Mouse (Mus musculus) CH12.LX (cell line): ENCODE measurements around the gene Ntm. TPM values are rescaled to one million over a fixed set of nuclear protein-coding genes. Genes with fewer than 3 reads are reported as not detected.

Source experiments
- DNase-seq: peaks from one replicate; pipeline ENCODE4 v3.0.0-alpha.2; 2013; ENCODE audit errors: extremely low read depth
- H3K27ac ChIP-seq: 2 replicates; pipeline ENCODE4 v1.5.1; 2012; ENCODE audit warnings: low read depth, mild to moderate bottlenecking, control low read depth, moderate library complexity; ENCODE audit not compliant: insufficient read depth
- H3K27me3 ChIP-seq: replicated peaks from 2 replicates; pipeline ENCODE3; 2012; ENCODE audit warnings: inconsistent platforms
- H3K36me3 ChIP-seq, 2 experiments: replicated peaks in 1 of 2; 2 replicates each; pipeline versions ENCODE3 to v1.6.1; 2012; ENCODE audit warnings: inconsistent platforms in 1 of 2, low read length in 1 of 2, mild to moderate bottlenecking in 1 of 2, mixed read lengths in 1 of 2, moderate library complexity in 1 of 2; ENCODE audit not compliant: control insufficient read depth in 1 of 2, insufficient read depth in 1 of 2
- H3K4me1 ChIP-seq, 2 experiments: 2 replicates each; pipeline ENCODE4 v1.6.1; 2012; ENCODE audit warnings: inconsistent platforms in 1 of 2, moderate library complexity in 1 of 2; ENCODE audit not compliant: insufficient read depth in 2 of 2, control insufficient read depth in 1 of 2
- H3K4me2 ChIP-seq: 2 replicates; pipeline ENCODE4 v1.6.1; 2012; ENCODE audit warnings: low read depth, mild to moderate bottlenecking, control low read depth; ENCODE audit not compliant: poor library complexity, insufficient read depth, severe bottlenecking
- H3K4me3 ChIP-seq, 3 experiments: fragments of 150-350 bp in 1 of 3; sonication (generic) in 1 of 3; replicated peaks in 1 of 3; 2 replicates each; pipeline versions ENCODE3 to v1.5.1; 2011 to 2012; ENCODE audit warnings: low read depth in 2 of 3, low read length in 2 of 3, mild to moderate bottlenecking in 2 of 3, moderate library complexity in 2 of 3, control low read depth in 1 of 3, improper control_type of control experiment in 1 of 3, inconsistent platforms in 1 of 3, mixed read lengths in 1 of 3; ENCODE audit not compliant: poor library complexity in 1 of 3
- H3K79me2 ChIP-seq: replicated peaks from 2 replicates; pipeline ENCODE4 v1.6.1; 2012; ENCODE audit warnings: mild to moderate bottlenecking, moderate library complexity; ENCODE audit not compliant: control insufficient read depth, poor library complexity, insufficient read depth, severe bottlenecking; ENCODE audit errors: extremely low read depth
- H3K9ac ChIP-seq: 2 replicates; pipeline ENCODE4 v1.6.1; 2012; ENCODE audit warnings: low read depth, mild to moderate bottlenecking, control low read depth, moderate library complexity; ENCODE audit not compliant: insufficient read depth
- H3K9me3 ChIP-seq: replicated peaks from 2 replicates; pipeline ENCODE3; 2012; ENCODE audit warnings: low read length, inconsistent platforms, mixed read lengths
- BHLHE40 ChIP-seq: IDR thresholded peaks from 2 replicates; pipeline ENCODE4 v1.6.1; 2011; ENCODE audit warnings: mild to moderate bottlenecking, low read depth, low read length, improper control_type of control experiment
- ELF1 ChIP-seq: IDR thresholded peaks from 2 replicates; pipeline ENCODE4 v1.6.1; 2014; ENCODE audit warnings: low read depth, mild to moderate bottlenecking, inconsistent platforms, low read length, improper control_type of control experiment
- ETS1 ChIP-seq: conservative IDR thresholded peaks from 2 replicates; pipeline ENCODE4 v1.6.1; 2012; ENCODE audit warnings: low read depth, mild to moderate bottlenecking, inconsistent platforms, low read length, improper control_type of control experiment, moderate library complexity
- GABPA ChIP-seq: IDR thresholded peaks from 2 replicates; pipeline ENCODE4 v1.6.1; 2012; ENCODE audit warnings: low read depth, low read length, improper control_type of control experiment, inconsistent platforms; ENCODE audit not compliant: insufficient replicate concordance
- IRF4 ChIP-seq: IDR thresholded peaks from 2 replicates; pipeline ENCODE4 v1.6.1; 2014; ENCODE audit warnings: low read depth, mild to moderate bottlenecking, inconsistent platforms, low read length, improper control_type of control experiment
- JUND ChIP-seq: conservative IDR thresholded peaks from 2 replicates; pipeline ENCODE4 v1.6.1; 2011; ENCODE audit warnings: low read depth, low read length, improper control_type of control experiment
- KAT2A ChIP-seq: IDR thresholded peaks from 2 replicates; pipeline ENCODE4 v1.6.1; 2012; ENCODE audit warnings: low read length, improper control_type of control experiment, inconsistent platforms; ENCODE audit not compliant: insufficient replicate concordance
- MAFK ChIP-seq: IDR thresholded peaks from 2 replicates; pipeline ENCODE4 v1.6.1; 2011; ENCODE audit warnings: low read length, improper control_type of control experiment; ENCODE audit not compliant: insufficient replicate concordance
- MAX ChIP-seq: IDR thresholded peaks from 2 replicates; pipeline ENCODE4 v1.6.1; 2011; ENCODE audit warnings: low read length, improper control_type of control experiment
- MYC ChIP-seq: IDR thresholded peaks from 2 replicates; pipeline ENCODE4 v1.6.1; 2011; ENCODE audit warnings: low read depth, mild to moderate bottlenecking, improper control_type of control experiment, low read length
- NRF1 ChIP-seq: IDR thresholded peaks from 2 replicates; pipeline ENCODE4 v1.6.1; 2014; ENCODE audit warnings: low read depth, mild to moderate bottlenecking, inconsistent platforms, low read length, improper control_type of control experiment, moderate library complexity
- POLR2A ChIP-seq: IDR thresholded peaks from 2 replicates; pipeline ENCODE4 v1.6.1; 2011; ENCODE audit warnings: low read depth, mild to moderate bottlenecking, improper control_type of control experiment, low read length
- POLR2AphosphoS2 ChIP-seq: IDR thresholded peaks from 2 replicates; pipeline ENCODE4 v1.6.1; 2011; ENCODE audit warnings: low read depth, low read length, improper control_type of control experiment
- RAD21 ChIP-seq: IDR thresholded peaks from 2 replicates; pipeline ENCODE4 v1.6.1; 2011; ENCODE audit warnings: low read depth, mild to moderate bottlenecking, low read length, improper control_type of control experiment, moderate library complexity
- RCOR1 ChIP-seq: conservative IDR thresholded peaks from 2 replicates; pipeline ENCODE4 v1.6.1; 2012; ENCODE audit warnings: low read depth, mild to moderate bottlenecking, inconsistent platforms, low read length, improper control_type of control experiment
- SIN3A ChIP-seq: IDR thresholded peaks from 2 replicates; pipeline ENCODE4 v1.6.1; 2012; ENCODE audit warnings: low read length, improper control_type of control experiment, inconsistent platforms
- TBP ChIP-seq: conservative IDR thresholded peaks from 2 replicates; pipeline ENCODE4 v1.6.1; 2011; ENCODE audit warnings: low read depth, low read length, improper control_type of control experiment
- UBTF ChIP-seq: IDR thresholded peaks from 2 replicates; pipeline ENCODE4 v1.6.1; 2012; ENCODE audit warnings: low read depth, mild to moderate bottlenecking, inconsistent platforms, low read length, improper control_type of control experiment, moderate library complexity
- USF1 ChIP-seq: IDR thresholded peaks from 2 replicates; pipeline ENCODE4 v1.6.1; 2014; ENCODE audit warnings: low read depth, mild to moderate bottlenecking, inconsistent platforms, low read length, improper control_type of control experiment
- USF2 ChIP-seq: conservative IDR thresholded peaks from 2 replicates; pipeline ENCODE4 v1.6.1; 2011; ENCODE audit warnings: low read depth, low read length, improper control_type of control experiment
- ZC3H11A ChIP-seq: IDR thresholded peaks from 2 replicates; pipeline ENCODE4 v1.6.1; 2012; ENCODE audit warnings: low read depth, mild to moderate bottlenecking, inconsistent platforms, low read length, improper control_type of control experiment
- ZKSCAN1 ChIP-seq: IDR thresholded peaks from 2 replicates; pipeline ENCODE4 v1.6.1; 2012; ENCODE audit warnings: low read depth, inconsistent platforms, low read length, improper control_type of control experiment, borderline replicate concordance
- ZNF384 ChIP-seq: IDR thresholded peaks from 2 replicates; pipeline ENCODE4 v1.6.1; 2012; ENCODE audit warnings: low read depth, low read length, improper control_type of control experiment, inconsistent platforms
- dilution Hi-C: fragments of 300-500 bp; cut with MboI; formaldehyde crosslinking; loops from 2 replicates; pipeline ENCODE4 v1.14.3; 2020; ENCODE audit warnings: low sequenced_read_pairs; ENCODE audit not compliant: extremely low pct_unique_long_range_greater_than_20kb, extremely low pct_ligation_motif_present
- in situ Hi-C: fragments of 300-500 bp; cut with MboI; formaldehyde crosslinking; loops from 3 replicates; pipeline ENCODE4 v1.14.3; 2019; ENCODE audit warnings: low sequenced_read_pairs, low pct_ligation_motif_present, low pct_unique_long_range_greater_than_20kb, mixed read lengths
- polyA plus RNA-seq: library from polyadenylated mRNA; unstranded; fragments of >175 nt; gene quantifications from 2 replicates; pipeline ENCODE4 v1.2.1, GENCODE M21; 2012; ENCODE audit warnings: low read depth; ENCODE audit not compliant: insufficient read length
- total RNA-seq, 2 experiments: library from RNA; depleted of rRNA; stranded (reverse); fragments of 300-350 nt in 1 of 2; fragments of >200 nt in 1 of 2; gene quantifications; 2 replicates each; pipeline ENCODE4 v1.2.3; 2012 to 2014

Ntm gene
- total and polyA plus RNA-seq, 3 experiments = not detected

DNA sequence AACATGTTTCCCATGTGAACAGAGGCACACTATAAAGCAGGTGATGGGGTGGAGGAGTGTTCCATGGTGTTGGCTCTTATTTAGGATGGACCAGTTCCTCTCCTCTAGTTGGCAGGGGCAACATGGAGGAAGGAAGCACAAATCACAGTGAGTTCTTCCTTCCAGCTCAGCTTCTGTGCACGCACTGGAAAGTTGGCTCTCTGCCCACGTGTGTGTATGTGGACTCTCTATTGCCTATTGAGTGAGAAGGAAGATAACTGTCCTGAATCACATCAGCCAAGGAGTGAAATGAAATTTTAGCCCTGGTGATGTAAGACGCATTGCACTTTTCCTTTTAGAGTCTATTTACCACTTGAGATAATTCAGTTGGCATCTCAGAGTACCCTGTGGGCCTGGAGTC, 203.0 kb downstream of the Ntm start:
- in situ Hi-C loops = no loop called here
- peaks cover 75% of the 10 kb centered on the region for H3K9me3 ChIP-seq

DNA sequence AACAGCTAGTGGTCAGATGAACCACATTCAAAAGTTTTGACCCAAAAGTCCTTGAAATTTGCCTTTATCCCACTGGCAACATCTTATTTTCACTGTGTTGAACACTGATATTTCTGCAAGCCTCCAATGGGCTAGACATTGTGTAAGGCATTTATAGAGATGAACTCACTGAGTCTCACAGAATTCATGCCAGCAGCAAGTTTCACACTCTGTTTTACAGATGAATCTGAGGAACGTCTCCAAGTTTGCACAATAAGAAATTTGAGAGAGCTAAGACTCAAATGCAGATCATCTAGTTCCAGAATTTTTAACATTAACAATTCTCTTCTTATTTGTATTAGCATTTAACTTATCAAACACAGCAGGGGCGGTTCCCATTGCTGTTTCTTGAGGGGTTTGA, 203.9 kb downstream of the Ntm start:
- Histone ChIP-seq H3K79me2 (no peaks in the 10 kb centered on the region), H3K9ac (no peak overlapping the region), H3K4me3 (no peak overlapping the region), H3K9me3 (peaks cover 75% of the 10 kb centered on the region), H3K4me2 (no peak overlapping the region), H3K27me3 (no peaks in the 10 kb centered on the region), H3K36me3 (no peaks in the 10 kb centered on the region), H3K4me1 (no peaks in the 10 kb centered on the region), H3K27ac (no peak overlapping the region)
- in situ Hi-C loops = no loop called here
- no peak for TF ChIP-seq ZC3H11A
- TF ChIP-seq JUND = no peak
- TF ChIP-seq ZKSCAN1 = no peak
- TF ChIP-seq ETS1 = no peak
- no peak for DNase-seq
- dilution Hi-C loops = no loop called here

More for the DNA sequence above, 203.0 kb downstream of the Ntm start:
- no peak for DNase-seq
- Histone ChIP-seq H3K27me3 (no peaks in the 10 kb centered on the region), H3K4me1 (no peaks in the 10 kb centered on the region), H3K9ac (no peak overlapping the region), H3K4me2 (no peak overlapping the region), H3K4me3 (no peak overlapping the region), H3K27ac (no peak overlapping the region), H3K79me2 (no peaks in the 10 kb centered on the region), H3K36me3 (no peaks in the 10 kb centered on the region)
- no peak for TF ChIP-seq RCOR1
- no peak for TF ChIP-seq POLR2AphosphoS2
- TF ChIP-seq USF1 = no peak
- TF ChIP-seq MYC = no peak
- no peak for TF ChIP-seq POLR2A
- TF ChIP-seq BHLHE40 = no peak
- TF ChIP-seq IRF4 = no peak
- no peak for TF ChIP-seq TBP
- TF ChIP-seq GABPA = no peak
- no peak for TF ChIP-seq USF2
- dilution Hi-C loops = no loop called here

DNA sequence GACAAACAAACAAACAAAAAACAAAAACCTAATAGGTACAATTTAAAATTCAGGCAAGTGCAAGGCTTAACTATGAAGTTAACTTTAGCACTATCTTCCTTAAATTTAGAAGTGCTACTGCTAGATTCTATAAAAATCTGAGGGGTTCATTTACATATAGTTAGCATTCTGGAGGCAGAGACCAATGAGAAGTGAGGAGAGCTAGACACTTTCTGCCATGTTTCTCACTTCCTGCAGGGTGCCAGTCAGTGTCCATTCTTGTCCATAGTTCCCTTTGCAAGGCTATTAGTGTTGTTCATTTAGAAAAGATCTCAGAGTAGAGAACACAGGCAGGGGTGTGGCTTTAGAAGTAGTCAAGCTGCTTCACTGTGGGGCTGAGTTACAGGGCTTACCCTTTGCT, 208.6 kb downstream of the Ntm start:
- Histone ChIP-seq H3K9ac (no peak overlapping the region), H3K27ac (no peak overlapping the region), H3K79me2 (no peaks in the 10 kb centered on the region), H3K9me3 (peaks cover 72% of the 10 kb centered on the region), H3K4me2 (no peak overlapping the region), H3K4me3 (no peak overlapping the region), H3K36me3 (no peaks in the 10 kb centered on the region), H3K27me3 (no peaks in the 10 kb centered on the region), H3K4me1 (no peaks in the 10 kb centered on the region)
- in situ Hi-C loops (no loop called here), dilution Hi-C loops (no loop called here)
- no peak for TF ChIP-seq UBTF
- no peak for TF ChIP-seq ZNF384
- TF ChIP-seq MAX = no peak
- TF ChIP-seq SIN3A = no peak
- TF ChIP-seq ELF1 = no peak
- no peak for TF ChIP-seq BHLHE40
- TF ChIP-seq MAFK = no peak
- no peak for TF ChIP-seq RAD21
- TF ChIP-seq GABPA = no peak
- no peak for TF ChIP-seq KAT2A
- TF ChIP-seq NRF1 = no peak
- DNase-seq = no peak
